Mouse (Mus musculus) gonadal fat pad, adult 2 months (tissue): ENCODE data around the gene Rab20. TPM values are rescaled to one million over a fixed set of nuclear protein-coding genes. Genes with fewer than 3 reads are reported as not detected.
"Not testable (repeated sequence)": the region's sequence is repeated elsewhere in the genome, so short reads cannot be mapped to it uniquely, and the experiment has no call there.

Experiments used
- DNase-seq: peaks from one replicate; pipeline ENCODE4 v3.0.0-alpha.2; 2012; ENCODE audit warnings: low read depth
- polyA plus RNA-seq: library from polyadenylated mRNA; depleted of rRNA; stranded (reverse); fragments of >200 nt; gene quantifications from 2 replicates; pipeline ENCODE4 v1.2.3, GENCODE M21; 2012

The Rab20 gene
- polyA plus RNA-seq, 1 experiment: 46.9 TPM

DNA sequence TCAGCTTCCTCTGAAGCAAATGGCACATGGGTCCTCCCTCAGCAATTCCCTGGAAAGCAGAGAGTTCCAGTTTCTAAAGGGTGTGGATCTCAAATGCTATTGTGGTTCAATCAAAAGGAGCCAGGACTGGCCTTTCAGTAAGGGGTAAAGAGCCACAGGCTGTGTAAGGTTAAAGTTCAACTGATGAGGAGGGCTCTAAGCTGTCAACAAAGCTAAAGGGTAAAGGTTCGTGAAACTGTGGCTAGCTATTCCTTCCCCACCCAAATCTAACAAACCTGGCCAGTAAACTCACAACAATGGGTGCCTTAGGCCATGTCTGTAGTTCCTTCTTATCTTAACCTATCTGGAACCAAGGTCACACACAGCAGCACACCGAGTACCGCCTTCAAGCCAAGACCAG lies 3.4 kb upstream of the Rab20 start:
- DNase-seq: no peak

DNA sequence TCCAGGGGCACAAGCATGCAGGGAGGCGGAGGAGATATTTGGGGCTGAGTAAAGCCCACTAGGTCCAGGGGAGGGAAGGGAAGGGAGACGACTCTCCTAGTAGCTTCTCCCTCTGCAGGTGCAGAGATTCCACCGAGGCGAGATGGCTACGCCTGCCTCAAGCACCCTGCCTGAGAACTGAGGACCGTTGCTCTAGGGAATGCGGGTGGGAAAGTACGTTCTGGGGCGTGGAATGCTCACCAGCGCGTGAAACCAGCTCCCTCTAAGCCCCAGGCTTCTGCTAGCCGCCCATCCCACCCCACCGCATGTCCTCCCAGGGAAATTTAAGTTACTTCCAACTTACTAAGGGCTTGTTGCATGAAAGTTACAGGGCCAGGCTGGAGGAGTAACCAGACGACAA lies 1.1 kb upstream of the Rab20 start:
- no peak for DNase-seq

DNA sequence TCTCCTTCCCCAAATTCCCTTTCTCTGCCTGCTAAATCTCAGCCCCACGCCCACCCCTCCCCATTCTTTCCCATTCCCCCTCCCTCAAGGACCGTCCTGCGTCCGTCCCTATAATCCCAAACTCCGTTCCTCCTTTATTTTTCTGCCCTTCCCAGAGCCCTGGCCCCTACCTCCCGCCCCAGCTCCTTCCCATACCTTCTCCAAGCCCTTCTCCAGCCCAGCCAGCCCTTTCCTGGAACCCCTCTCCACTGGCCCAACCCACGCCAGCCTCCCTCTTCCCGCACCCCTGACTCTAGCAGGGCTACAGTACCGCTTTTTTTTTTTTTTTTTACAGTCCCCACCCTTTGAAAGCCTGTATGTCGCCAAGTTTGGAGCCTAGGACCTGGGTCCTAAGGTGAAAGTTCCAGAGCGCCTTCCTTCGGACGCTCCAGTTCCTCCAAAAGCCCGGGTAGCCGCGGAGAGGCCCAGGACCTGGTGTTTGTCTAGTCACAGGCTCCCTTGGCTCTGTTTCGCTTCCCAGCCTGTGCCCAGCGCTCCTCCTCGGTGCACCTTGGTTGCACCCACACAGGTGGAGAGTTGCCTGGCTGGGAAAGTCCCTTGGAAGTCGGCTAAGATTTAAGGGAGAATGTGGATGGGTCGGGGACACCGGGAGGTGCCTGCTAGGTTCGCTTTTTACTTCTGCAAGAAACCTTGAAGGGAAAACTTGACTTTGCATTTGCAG lies 457 bp upstream of the Rab20 start:
- DNase-seq: no peak

DNA sequence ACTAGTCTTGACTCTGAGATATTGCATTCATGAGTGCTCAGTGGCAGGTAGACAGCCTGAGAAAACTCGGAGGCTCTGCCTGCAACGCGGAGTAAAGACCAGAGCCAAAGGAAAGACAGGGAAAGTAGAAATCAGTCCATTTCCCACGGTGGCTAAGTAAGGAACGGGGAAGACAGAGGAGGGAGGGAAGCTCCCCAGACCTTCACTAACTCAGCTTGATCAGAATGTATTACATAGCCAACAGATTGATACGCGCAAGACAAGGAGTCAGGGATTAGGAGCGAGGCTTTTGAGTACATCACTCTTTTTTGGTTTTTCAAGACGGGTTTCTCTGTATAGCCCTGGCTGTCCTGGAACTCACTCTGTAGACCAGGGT lies 1.3 kb downstream of the Rab20 start:
- DNase-seq: no peak

DNA sequence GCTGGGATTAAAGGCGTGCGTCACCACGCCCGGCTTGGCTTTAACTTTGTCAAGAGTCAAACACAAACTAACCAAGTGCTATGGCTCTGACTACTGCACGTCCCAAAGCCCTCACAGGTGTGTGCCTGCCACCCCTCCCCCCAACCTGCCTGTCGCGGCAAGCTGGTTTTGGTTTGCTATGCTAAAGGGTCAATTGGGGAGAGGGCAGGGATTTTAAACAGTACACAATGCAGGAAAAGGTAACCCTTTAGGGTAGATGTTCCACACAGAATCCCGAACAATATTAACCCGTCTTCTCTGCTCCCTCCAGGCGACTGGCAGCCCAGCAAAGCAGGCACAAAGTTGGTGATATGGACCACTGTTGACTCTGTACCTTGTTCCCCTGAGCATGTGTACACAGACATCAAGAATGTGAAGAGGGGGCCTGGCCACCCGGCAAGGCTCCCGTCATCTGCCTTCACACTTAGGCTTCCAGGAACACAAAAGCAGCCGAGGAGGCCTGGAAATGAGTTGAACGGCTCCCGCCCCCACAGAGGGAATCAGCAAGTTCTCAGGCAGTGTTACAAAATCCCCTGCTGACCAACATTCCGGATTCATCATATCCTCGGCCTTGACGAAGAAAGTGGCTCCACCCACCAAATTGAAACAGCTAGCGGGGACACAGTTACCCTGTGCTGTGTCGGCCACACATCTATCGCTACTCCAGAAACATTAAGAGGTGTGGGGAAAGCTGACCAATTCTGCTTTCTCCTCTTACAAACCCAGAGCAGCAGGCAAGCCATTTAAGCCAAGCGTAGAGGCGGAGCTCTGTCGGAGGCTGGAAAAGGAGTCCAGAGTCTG lies 2.0 kb downstream of the Rab20 start:
- no peak for DNase-seq

DNA sequence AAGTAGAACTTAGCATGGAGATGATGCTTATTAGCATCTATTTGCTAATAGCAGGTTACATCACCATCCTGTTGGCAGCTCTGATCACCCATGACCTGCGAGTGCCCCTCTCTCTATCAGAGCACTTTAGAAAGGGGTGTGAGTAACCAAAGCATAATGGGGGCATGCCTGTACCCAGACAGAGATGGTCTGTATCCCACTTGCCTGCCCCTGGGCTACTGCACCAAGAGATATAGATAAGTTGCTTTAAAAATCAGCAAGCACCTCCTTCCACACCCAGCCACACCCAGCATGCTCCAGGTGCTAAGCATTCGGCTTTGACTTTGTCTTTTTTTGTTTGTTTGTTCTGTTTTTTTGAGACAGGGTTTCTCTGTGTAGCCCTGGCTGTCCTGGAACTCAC lies 2.6 kb downstream of the Rab20 start:
- DNase-seq: no peak

DNA sequence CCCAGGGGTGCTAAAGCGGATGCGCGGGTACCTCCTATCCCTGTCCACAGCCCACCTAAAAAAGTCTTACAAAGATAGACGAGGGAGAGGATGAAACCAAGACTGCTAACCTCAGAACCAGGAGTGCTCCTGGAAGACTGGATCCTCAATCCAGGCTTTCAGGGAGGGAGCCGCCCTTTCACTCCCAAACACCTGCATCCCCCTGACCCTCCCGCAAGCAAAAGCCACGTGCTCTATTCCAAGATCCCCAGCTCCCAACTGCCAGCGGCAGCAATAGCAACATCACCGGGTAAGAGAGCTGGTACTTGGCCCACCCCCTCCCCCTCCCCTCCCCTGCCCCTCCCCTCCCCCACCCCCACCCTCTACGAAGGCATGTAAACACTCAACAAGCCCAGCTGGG lies 3.1 kb downstream of the Rab20 start:
- no peak for DNase-seq

DNA sequence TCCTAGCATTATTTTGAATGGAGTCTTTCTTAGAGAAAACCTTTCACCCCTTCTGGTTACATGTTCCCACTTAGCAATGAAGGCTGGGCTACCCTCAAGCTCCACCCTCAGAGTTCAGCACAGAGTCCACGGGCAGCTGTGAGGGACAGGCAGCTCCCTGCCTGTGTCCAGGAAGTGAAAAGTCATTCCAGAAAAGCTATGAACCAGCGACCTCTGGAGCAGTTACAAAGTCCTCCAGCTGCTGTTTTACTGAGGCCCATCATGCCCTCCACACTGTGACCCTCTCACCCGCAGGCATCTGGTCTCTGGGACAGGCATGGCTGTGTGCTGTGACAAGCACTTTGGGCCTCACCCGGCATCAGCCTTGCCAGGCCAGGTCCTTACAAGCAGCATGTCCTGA lies 5.4 kb downstream of the Rab20 start:
- DNase-seq: no peak

DNA sequence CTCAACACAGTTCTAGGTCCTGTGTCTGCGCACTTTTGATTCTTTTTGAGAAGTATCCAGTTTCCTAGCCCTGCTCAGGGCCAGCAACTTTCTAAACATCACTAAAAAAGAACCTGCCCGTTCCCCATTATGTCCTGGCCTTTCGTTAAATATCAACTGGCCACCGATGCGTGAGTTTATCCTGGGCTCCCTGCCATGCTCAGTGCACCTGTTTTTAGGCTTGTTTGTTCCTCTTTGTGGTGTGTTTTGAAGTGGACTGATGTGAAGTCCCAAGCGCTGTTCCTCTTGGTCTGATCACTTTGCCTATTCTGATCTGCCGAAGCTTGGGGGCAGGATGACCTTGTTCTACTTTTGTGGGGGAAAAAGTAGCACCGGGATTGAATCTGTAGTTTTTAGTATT lies 7.2 kb downstream of the Rab20 start:
- no peak for DNase-seq

DNA sequence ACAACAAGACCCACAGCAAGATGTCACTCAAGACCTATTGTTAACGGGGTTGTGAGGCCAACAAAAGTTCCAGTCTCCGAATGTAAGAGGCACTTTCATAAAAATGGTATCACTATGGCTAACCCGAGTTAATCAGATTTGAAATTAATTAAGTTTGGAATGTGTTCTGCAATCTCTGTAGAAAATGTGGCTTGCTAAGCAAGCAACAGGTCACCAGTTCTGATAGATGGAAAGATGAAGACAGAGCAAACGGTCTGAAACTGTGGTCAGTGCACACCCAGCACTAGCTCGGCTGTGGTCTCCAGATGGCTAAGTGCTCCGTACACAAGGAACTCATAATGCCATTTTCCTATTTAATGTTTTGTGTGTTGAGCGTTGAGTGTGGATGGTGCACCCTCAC lies 7.8 kb downstream of the Rab20 start:
- no peak for DNase-seq

DNA sequence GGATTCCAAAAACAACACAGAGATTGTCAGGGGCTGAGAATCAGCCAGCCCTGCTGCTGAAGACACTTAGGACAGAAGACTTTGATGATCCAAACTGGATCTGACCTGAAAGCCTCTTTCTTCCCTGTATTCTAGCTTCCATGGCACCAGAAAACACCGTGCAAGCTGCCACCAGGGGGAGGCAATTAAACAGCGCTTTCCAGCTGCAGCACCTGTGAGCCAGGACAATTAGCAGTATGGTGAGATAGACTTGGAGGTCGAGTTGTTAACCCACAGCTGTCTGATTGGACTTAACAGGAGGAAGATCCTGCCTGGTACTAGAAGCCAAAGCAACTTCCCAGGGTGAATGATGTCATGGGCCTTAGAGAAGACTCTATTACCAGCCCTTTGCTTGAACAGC lies 9.4 kb downstream of the Rab20 start:
- no peak for DNase-seq

DNA sequence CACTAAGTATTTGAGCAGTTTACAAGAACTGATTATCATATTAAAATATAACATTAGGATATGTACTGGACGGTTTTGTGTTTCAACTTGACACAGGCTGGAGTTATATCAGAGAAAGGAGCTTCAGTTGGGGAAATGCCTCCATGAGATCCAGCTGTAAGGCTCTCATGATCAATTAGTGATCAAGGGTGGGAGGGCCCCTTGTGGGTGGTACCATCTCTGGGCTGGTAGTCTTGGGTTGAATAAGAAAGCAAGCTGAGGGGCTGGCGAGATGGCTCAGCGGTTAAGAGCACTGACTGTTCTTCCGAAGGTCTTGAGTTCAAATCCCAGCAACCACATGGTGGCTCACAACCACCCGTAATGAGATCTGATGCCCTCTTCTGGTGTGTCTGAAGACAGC lies 12.0 kb downstream of the Rab20 start:
- DNase-seq: not testable (repeated sequence)

DNA sequence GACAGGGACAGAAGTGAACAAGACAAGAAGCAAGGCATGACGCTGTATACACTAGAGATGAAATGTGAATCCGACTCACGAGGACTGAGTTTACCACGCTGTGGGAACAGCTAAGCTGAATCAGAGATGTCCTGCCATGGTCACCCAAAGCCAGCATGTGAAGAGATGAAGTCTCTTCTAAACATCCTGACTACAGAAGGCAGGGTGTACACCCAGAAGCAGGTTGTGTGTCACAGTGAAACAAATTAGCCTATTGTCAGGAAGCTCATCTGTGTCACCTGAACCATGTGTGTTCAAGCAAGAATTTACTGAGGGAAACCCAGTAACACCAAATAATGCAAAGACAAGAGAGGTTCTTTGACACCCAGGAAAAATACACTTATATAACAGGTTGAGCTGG lies 12.9 kb downstream of the Rab20 start:
- DNase-seq: no peak

DNA sequence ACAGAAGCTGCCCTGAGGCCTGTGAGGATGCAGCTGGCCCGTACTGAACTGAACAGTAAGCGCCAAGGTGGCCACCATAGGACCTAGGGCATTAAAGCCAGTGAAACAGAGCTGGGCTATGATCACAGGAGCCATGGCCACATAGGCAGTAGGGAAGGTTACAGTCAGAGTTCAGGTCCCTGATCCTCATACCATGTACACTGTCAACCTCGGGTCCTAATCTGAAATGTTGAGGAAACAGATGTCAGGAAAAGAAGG lies 13.9 kb downstream of the Rab20 start:
- DNase-seq: no peak

DNA sequence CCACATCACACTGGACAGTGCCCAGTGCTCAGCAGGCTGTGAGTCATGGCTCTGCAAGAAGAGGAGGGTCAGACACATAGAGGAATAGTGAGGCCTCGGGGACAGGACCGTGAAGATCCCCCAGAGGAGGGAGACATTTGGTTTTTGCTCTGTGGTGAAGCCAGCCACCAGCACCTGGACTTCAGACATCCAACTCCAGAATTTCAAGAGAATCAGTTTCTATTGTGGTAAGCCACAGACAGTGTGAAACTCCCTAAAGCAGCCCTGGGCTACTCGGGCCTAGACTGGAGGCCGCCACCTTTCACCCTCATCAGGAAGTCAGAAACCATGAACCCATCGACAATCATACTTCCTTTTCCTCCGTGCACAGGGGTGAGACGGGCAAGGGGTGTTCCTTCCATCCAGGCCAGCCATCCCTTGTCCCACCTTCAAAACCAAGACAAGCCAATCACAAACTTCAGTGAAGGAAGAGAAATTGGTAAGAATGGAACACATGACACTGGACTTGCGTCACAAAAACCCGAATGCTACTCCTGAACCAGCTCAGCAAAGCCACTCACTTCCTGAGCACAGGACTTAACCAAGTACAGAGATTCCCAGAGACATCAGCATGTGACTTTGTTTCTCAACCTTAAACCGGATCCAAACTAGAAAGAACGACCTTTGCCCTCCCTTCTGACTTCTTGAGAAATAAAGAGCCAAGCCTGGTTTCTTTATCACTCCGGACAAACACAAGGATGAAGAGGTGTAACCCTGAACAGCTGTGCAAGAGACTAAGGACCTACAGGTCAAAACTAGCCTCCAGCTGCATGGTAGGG lies 14.4 kb downstream of the Rab20 start:
- DNase-seq: no peak

DNA sequence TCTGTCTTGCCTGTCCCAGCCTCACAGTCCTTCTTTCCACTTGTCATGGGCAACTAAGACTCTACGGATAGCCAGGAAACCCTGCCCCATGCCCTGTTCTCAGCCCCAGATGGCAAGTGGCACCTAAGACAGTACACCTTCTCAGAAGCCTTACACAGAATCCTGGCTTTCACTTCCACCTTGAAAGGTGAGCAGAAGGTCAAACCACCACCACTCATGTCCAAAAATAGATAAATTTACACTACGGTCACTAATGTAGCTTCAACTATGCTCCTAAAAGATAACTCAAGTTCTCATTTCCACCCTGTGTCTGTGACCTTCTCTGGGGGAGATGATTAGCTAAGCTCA lies 15.0 kb downstream of the Rab20 start:
- no peak for DNase-seq

DNA sequence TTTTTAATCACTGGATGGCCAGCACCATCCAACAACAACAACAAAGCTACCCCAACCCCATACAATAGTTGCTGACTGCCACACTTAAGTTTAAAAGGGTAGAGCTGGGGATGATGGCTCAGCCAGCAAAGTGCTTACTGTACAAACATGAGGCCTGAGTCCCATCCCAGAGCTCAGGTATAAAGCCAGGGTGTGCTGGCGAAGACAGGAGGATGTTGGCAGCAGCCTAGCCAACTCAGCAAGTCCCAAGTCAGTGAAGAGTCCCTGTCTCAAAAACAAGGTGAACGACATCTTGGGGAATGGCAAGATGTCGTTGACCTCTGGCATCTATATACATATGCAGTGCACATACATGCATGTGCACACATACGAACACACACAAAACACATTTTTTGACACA lies 15.9 kb downstream of the Rab20 start:
- no peak for DNase-seq

DNA sequence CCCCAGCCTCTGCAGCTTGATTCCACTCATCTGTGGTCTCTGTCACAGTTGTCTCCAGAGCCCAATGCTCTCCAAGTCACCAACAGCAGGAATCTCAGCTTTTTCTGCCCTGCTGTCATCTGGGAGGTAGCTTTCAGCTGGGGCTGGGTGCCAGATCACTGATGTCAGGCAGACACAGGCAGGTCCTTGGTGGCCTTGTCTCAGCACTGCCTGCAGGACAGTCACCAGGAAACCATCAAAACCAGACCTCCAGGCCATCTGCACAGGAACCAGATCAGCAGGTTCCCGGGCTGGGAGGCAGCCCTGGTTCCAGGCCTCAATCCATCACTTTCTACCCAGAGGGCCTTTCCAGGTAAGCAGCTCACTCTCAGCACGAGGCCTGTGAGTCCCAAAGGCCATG lies 16.7 kb downstream of the Rab20 start:
- no peak for DNase-seq

DNA sequence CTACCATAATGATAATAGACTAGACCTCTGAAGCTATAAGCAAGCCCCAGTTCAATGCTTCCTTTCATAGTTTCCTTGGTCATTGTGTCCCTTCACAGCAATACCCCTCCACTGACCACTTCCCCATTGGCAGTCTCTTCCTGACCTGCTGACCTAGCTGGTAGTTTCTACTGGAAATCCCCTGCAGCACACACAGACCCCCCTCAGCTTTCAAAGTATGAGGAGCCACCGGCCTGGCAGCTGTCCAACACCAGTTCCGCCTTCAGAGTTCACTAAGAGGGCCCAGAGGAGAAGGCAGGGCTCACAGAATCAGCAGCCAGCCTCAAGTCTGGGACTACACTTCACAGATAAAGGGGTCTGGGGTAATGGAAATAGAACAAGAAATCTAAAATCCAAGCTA lies 17.6 kb downstream of the Rab20 start:
- DNase-seq: no peak

DNA sequence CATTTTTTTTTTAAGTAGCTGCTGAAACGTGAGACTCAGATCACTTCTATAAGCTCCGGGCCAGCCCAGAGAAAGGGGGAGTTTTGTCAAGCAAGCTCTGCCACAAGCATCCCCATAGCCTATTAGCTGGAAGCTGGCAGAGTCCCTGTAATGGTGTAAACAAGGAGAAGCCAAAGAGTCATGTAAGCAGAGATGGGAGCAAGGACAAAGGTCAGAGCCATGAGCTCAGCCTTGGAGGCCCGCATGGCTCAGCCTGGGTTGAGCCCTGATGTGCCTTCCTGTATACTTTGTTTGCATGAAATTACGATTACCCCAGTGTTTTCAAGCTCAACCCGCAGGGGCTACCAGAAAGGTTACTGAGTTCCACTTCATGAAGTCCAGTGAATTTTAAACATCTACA lies 19.5 kb downstream of the Rab20 start:
- DNase-seq: no peak

DNA sequence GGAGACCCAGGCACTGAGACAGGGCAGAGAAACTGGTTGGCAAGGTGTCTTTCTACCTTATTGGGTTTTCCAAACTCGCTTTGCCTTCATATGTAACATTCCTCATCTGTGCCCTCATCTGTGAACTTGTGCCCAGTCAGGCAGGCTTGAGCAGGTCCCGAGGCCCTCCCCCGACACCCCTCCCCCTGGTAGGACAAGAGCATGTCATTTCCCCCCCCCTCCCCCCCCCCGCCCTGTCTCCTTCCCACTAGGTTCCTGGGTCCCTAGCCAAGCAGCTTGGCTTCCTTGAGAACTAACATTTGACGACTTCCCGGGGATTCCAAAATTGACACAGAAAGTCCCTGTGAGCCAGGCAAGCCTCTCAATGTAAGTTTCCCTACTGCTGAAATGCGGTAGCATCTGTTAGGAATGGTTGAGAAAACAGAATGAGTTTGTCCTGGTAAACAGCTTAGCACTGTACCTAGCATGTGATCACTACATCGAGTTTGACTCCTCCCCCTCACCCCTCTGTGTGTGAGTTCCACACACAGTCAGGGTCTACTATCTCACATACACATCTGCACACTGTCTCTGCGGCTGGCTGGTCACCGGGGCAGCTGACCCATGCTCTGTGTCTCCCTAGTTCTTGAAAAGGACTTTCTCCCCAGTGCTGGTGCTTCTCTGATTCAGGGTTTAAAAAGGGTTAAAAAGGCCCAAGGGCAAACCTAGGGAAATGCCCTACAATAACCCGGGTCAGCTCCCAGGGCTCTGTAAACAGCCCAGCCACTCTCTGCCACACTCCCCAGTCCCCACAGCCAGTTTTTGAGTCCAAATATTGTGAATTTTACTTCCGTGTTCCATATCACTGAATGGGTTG lies 20.3 kb downstream of the Rab20 start:
- no peak for DNase-seq

DNA sequence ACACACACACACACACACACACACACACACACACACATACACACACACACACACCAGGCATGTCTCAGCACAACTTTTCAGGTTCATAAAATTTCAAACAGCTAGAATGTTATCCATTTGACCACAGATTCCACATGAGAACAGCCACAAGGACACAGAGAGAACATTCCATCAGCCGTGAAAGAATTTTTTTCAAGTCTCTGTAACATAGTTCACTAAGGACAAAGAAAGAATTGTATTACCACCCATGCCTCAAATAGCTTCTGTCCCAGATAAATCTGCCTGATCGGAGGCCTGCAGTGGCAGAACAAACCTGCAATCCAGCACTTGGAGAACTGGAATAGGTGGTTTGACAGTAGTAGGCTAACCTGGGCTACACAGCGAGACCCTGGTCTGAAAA lies 21.2 kb downstream of the Rab20 start:
- DNase-seq: no peak
